In genomic region chr12:75874287-75874994, GRCm38 (mm10) we compare ENCODE assay signal across 14 mouse cellular contexts. TPM values are rescaled to one million over a fixed set of nuclear protein-coding genes. Genes with fewer than 3 reads are reported as not detected.
DNase-seq lines count a peak whose midpoint lies in the region; ATAC-seq and TF ChIP-seq lines count a peak whose summit lies in the region.
"Had no signal": no experiment of that assay in that cellular context is flagged by ENCODE, and none has a peak within 500 bp of the region (broad histone marks: within the 10 kb centered on the region; RNA-seq: fewer than 3 reads in every experiment).

No protein-coding gene starts in this region.

- H3K36me3 ChIP-seq in forebrain, embryonic 15.5 days = no peaks in the 10 kb centered on the region
- H3K36me3 ChIP-seq in limb, embryonic 12.5 days = peaks cover 5% of the 10 kb centered on the region; the same call in 1 of the 2 replicates
- H3K36me3 ChIP-seq in neural tube, embryonic 12.5 days = peaks cover 3% of the 10 kb centered on the region; the same call in 1 of the 2 replicates
- H3K36me3 ChIP-seq in stomach, postnatal 0 days (ENCODE audit: control insufficient read depth, insufficient read depth, low read length) = no peaks in the 10 kb centered on the region
- H3K36me3 ChIP-seq: heart, embryonic 15.5 days; stomach, embryonic 15.5 days had no signal

- WGBS in forebrain, embryonic 15.5 days = 8% methylated on average over 12 of the region's 12 CpGs
- 26% methylated on average over 12 of the region's 12 CpGs for WGBS in limb, embryonic 12.5 days
- WGBS in neural tube, embryonic 12.5 days = 27% methylated on average over 11 of the region's 12 CpGs
- 43% methylated on average over 11 of the region's 12 CpGs for WGBS in stomach, postnatal 0 days

- no peak for TF ChIP-seq EP300 in stomach, postnatal 0 days (optimal IDR thresholded peaks at IDR 0.05)

- ATAC-seq in forebrain, embryonic 15.5 days (replicated peaks) = peak; percentile 62
- no peak; the same call in 1 of the 2 replicates for ATAC-seq in limb, embryonic 12.5 days (ENCODE audit: insufficient number of reproducible peaks, insufficient read depth, low FRiP score, low TSS enrichment, low read depth)
- peak; percentile 48; the same call in 1 of the 2 replicates for ATAC-seq in neural tube, embryonic 12.5 days (ENCODE audit: low FRiP score, low read depth)
- ATAC-seq in stomach, postnatal 0 days (ENCODE audit: low FRiP score, low TSS enrichment) = no peak
- ATAC-seq: intestine, embryonic 16.5 days had no signal

- peaks cover 26% of the 10 kb centered on the region for H3K4me1 ChIP-seq in forebrain, embryonic 15.5 days
- H3K4me1 ChIP-seq in limb, embryonic 12.5 days (replicated peaks) = peaks cover 35% of the 10 kb centered on the region
- peaks cover 16% of the 10 kb centered on the region for H3K4me1 ChIP-seq in neural tube, embryonic 12.5 days
- H3K4me1 ChIP-seq in stomach, postnatal 0 days (replicated peaks; ENCODE audit: control insufficient read depth, insufficient read depth) = no peaks in the 10 kb centered on the region
- H3K4me1 ChIP-seq: stomach, embryonic 15.5 days had no signal

- no peaks in the 10 kb centered on the region for H3K9me3 ChIP-seq in forebrain, embryonic 15.5 days
- H3K9me3 ChIP-seq in limb, embryonic 12.5 days = no peaks in the 10 kb centered on the region
- H3K9me3 ChIP-seq in neural tube, embryonic 12.5 days = no peaks in the 10 kb centered on the region
- H3K9me3 ChIP-seq in stomach, postnatal 0 days (ENCODE audit: control insufficient read depth, low read length) = no peaks in the 10 kb centered on the region
- H3K9me3 ChIP-seq: stomach, embryonic 15.5 days had no signal

- peak overlapping the region; percentile 34 for H3K4me2 ChIP-seq in forebrain, embryonic 15.5 days (replicated peaks)
- peak overlapping the region; percentile 42 for H3K4me2 ChIP-seq in limb, embryonic 12.5 days
- H3K4me2 ChIP-seq in neural tube, embryonic 12.5 days (replicated peaks) = peak overlapping the region; percentile 40
- no peak overlapping the region for H3K4me2 ChIP-seq in stomach, postnatal 0 days (replicated peaks; ENCODE audit: low read depth)
- H3K4me2 ChIP-seq: heart, embryonic 15.5 days; stomach, embryonic 15.5 days had no signal

- H3K27ac ChIP-seq in gastrocnemius, adult 2 months = no peak overlapping the region
- H3K27ac ChIP-seq in forebrain, embryonic 15.5 days (replicated peaks) = peak overlapping the region; percentile 77
- H3K27ac ChIP-seq in limb, embryonic 12.5 days = peak overlapping the region; percentile 79
- no peak overlapping the region for H3K27ac ChIP-seq in neural tube, embryonic 12.5 days
- H3K27ac ChIP-seq in stomach, postnatal 0 days (replicated peaks) = no peak overlapping the region
- H3K27ac ChIP-seq: heart, embryonic 15.5 days; stomach, embryonic 15.5 days had no signal

- no peaks in the 10 kb centered on the region for H3K27me3 ChIP-seq in forebrain, embryonic 15.5 days
- H3K27me3 ChIP-seq in limb, embryonic 12.5 days = no peaks in the 10 kb centered on the region
- no peaks in the 10 kb centered on the region for H3K27me3 ChIP-seq in neural tube, embryonic 12.5 days (replicated peaks)
- H3K27me3 ChIP-seq in stomach, postnatal 0 days (ENCODE audit: control insufficient read depth, insufficient read depth, low read length) = no peaks in the 10 kb centered on the region
- H3K27me3 ChIP-seq: heart, embryonic 15.5 days; stomach, embryonic 15.5 days had no signal

- H3K9ac ChIP-seq in forebrain, embryonic 15.5 days (replicated peaks) = peak overlapping the region; percentile 26
- H3K9ac ChIP-seq in limb, embryonic 12.5 days (replicated peaks) = 0 out of 2 replicates have a peak overlapping the region, but pooled peaks have one; percentile 1
- 0 out of 2 replicates have a peak overlapping the region, but pooled peaks have one; percentile 13 for H3K9ac ChIP-seq in neural tube, embryonic 12.5 days
- no peak overlapping the region for H3K9ac ChIP-seq in stomach, postnatal 0 days (ENCODE audit: low read length)
- H3K9ac ChIP-seq: heart, embryonic 15.5 days; stomach, embryonic 15.5 days had no signal

- no peak for DNase-seq in gastrocnemius, adult 2 months
- no peak for DNase-seq in gastrocnemius, postnatal 4 days (ENCODE audit: low spot score in 2 of 2)
- no peak for DNase-seq in yolk sac, embryonic 10.5 days (ENCODE audit: low spot score)
- no peak for DNase-seq in stomach, postnatal 0 days (ENCODE audit: low spot score)
- DNase-seq in right cerebral cortex, postnatal 14 days = no peak
- DNase-seq: liver; right cerebral cortex, adult 18-20 months had no signal

- intact Hi-C loops in gastrocnemius, adult 2 months (cut with DNase I) = no loop called here

- 0 out of 2 replicates have a peak overlapping the region, but pooled peaks have one; percentile 7 for H3K4me3 ChIP-seq in gastrocnemius, adult 2 months
- 0 out of 2 replicates have a peak overlapping the region, but pooled peaks have one; percentile 1 for H3K4me3 ChIP-seq in forebrain, embryonic 15.5 days
- no peak overlapping the region for H3K4me3 ChIP-seq in limb, embryonic 12.5 days (replicated peaks)
- no peak overlapping the region for H3K4me3 ChIP-seq in neural tube, embryonic 12.5 days
- H3K4me3 ChIP-seq in stomach, postnatal 0 days (ENCODE audit: low read depth, low read length) = no peak overlapping the region
- H3K4me3 ChIP-seq: heart, embryonic 15.5 days; myocyte; stomach, embryonic 15.5 days had no signal

- no peak for TF ChIP-seq CTCF in gastrocnemius, adult 2 months (IDR thresholded peaks at IDR 0.05)
- TF ChIP-seq CTCF in stomach, postnatal 0 days (IDR thresholded peaks at IDR 0.05; ENCODE audit: low read depth) = no peak

RNA-seq across cellular contexts. Expression of gene Syne2, which starts 56.5 kb away (rescaled TPM):
- 10 to 100 TPM; 15.0 to 15.5 TPM for total RNA-seq in gastrocnemius, adult 2 months (2021)
- total RNA-seq in gastrocnemius, postnatal 4 days (2021) = 10 to 100 TPM; 37.5 to 43.1 TPM
- 116 and 117 TPM in 2 replicates for polyA plus RNA-seq in forebrain, embryonic 15.5 days (2015; fragmentation: Nextera tagmentation; extraction: Ambion mirVana)
- polyA plus RNA-seq in limb, embryonic 12.5 days (2016; fragmentation: Nextera tagmentation; extraction: Ambion mirVana) = 106 and 119 TPM in 2 replicates
- polyA plus RNA-seq in neural tube, embryonic 12.5 days (2016; fragmentation: Nextera tagmentation; extraction: Ambion mirVana) = 69.4 and 83.0 TPM in 2 replicates
- polyA plus RNA-seq in stomach, postnatal 0 days (2015; fragmentation: Nextera tagmentation; extraction: Ambion mirVana) = 13.7 and 16.1 TPM in 2 replicates

Comparison
In these comparisons a context has a peak if more than half of its experiments do, and no peak if none do; other contexts are left out.
1. H3K27ac ChIP-seq: peak in forebrain, embryonic 15.5 days (single experiment) and limb, embryonic 12.5 days (single experiment); none in gastrocnemius, adult 2 months (single experiment), neural tube, embryonic 12.5 days (single experiment) and stomach, postnatal 0 days (single experiment).
2. H3K4me3 ChIP-seq: peak in gastrocnemius, adult 2 months (single experiment) and forebrain, embryonic 15.5 days (single experiment); none in limb, embryonic 12.5 days (single experiment), neural tube, embryonic 12.5 days (single experiment) and stomach, postnatal 0 days (single experiment).
3. ATAC-seq: peak in forebrain, embryonic 15.5 days (single experiment) and neural tube, embryonic 12.5 days (single experiment); none in limb, embryonic 12.5 days (single experiment) and stomach, postnatal 0 days (single experiment).